Mouse (Mus musculus): Measurements from ENCODE around the gene Rasgef1b. TPM values are rescaled to one million over a fixed set of nuclear protein-coding genes. Genes with fewer than 3 reads are reported as not detected.

Rasgef1b gene
- polyA plus RNA-seq, 1 experiment from 2014 or later, result 8.5 TPM

- no peak for ATAC-seq (ENCODE audit: insufficient number of reproducible peaks, insufficient read depth, low FRiP score, low TSS enrichment, low read depth)
- Histone ChIP-seq H3K4me2 (no peak overlapping the region), H3K27me3 (no peaks in the 10 kb centered on the region), H3K27ac (no peak overlapping the region), H3K36me3 (no peaks in the 10 kb centered on the region), H3K4me1 (peaks cover 4% of the 10 kb centered on the region; the same call in 1 of the 2 replicates), H3K9ac (no peak overlapping the region), H3K4me3 (no peak overlapping the region), H3K9me3 (no peaks in the 10 kb centered on the region)
- WGBS, result 91% methylated on average over 8 of the region's 8 CpGs
Measured at GRCm38 (mm10) chr5:99429273-99429672, 299.6 kb downstream of the Rasgef1b start.

DNA sequence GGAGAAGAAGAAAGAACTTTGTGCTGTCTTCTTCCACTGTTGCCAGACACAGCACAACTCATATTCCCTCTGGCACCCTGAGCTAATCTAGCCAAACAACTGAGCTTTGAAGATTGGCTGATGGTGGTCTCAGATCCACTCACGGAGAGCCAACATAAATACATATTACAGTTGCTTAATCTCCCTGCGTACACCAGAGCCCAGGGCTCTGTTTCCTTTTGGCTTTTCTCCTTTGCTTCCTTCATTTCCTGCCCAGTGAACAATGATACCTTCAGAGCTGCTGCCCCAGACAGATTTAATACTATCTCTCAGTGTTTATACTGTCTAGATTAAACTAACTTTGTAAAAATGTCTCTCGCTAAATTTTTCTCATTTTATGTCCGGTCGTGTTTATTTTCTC is 300.2 kb downstream of the Rasgef1b start:
- no peak overlapping the region for H3K4me2 ChIP-seq
- no peak overlapping the region for H3K9ac ChIP-seq
- no peaks in the 10 kb centered on the region for H3K27me3 ChIP-seq
- H3K9me3 ChIP-seq, result no peaks in the 10 kb centered on the region
- ATAC-seq (ENCODE audit: insufficient number of reproducible peaks, insufficient read depth, low FRiP score, low TSS enrichment, low read depth), result no peak
- H3K4me1 ChIP-seq, result peaks cover 4% of the 10 kb centered on the region; the same call in 1 of the 2 replicates
- H3K36me3 ChIP-seq, result no peaks in the 10 kb centered on the region
- no peak overlapping the region for H3K4me3 ChIP-seq
- no peak overlapping the region for H3K27ac ChIP-seq
- 55% methylated on average over 5 of the region's 5 CpGs for WGBS

DNA sequence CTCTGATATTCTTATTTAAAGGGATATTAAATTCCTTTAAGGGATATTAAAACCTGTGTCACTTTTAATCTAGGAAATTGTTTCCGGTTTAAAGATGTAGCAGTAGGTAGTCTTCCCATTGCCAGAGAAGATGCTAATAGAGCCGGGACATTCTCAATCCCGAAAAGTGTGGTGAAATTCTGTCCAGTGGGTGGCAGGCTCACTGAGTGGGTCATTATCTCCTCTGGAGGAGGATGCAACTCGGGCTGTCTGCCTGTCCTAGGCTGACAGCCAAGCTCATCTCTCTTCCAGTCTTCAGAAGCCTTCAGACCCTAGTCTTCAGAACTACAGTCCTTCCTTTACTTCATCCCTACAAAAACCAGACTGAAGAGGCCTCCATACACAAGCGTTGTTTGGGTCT is 305.6 kb downstream of the Rasgef1b start:
- Histone ChIP-seq H3K36me3 (no peaks in the 10 kb centered on the region), H3K9me3 (no peaks in the 10 kb centered on the region), H3K4me3 (no peak overlapping the region), H3K27ac (no peak overlapping the region), H3K4me2 (no peak overlapping the region), H3K27me3 (no peaks in the 10 kb centered on the region), H3K9ac (no peak overlapping the region), H3K4me1 (0 out of 2 replicates have a peak, but pooled peaks cover 4% of the 10 kb centered on the region)
- ATAC-seq (ENCODE audit: insufficient number of reproducible peaks, insufficient read depth, low FRiP score, low TSS enrichment, low read depth), result no peak
- 81% methylated on average over 5 of the region's 5 CpGs for WGBS

- WGBS, result 89% methylated on average over 4 of the region's 4 CpGs
- Histone ChIP-seq H3K4me2 (no peak overlapping the region), H3K9ac (no peak overlapping the region), H3K9me3 (no peaks in the 10 kb centered on the region), H3K27ac (no peak overlapping the region), H3K27me3 (no peaks in the 10 kb centered on the region), H3K36me3 (no peaks in the 10 kb centered on the region), H3K4me1 (0 out of 2 replicates have a peak, but pooled peaks cover 4% of the 10 kb centered on the region), H3K4me3 (no peak overlapping the region)
- ATAC-seq (ENCODE audit: insufficient number of reproducible peaks, insufficient read depth, low FRiP score, low TSS enrichment, low read depth), result no peak
Measured at GRCm38 (mm10) chr5:99422856-99423255, 306.0 kb downstream of the Rasgef1b start.

DNA sequence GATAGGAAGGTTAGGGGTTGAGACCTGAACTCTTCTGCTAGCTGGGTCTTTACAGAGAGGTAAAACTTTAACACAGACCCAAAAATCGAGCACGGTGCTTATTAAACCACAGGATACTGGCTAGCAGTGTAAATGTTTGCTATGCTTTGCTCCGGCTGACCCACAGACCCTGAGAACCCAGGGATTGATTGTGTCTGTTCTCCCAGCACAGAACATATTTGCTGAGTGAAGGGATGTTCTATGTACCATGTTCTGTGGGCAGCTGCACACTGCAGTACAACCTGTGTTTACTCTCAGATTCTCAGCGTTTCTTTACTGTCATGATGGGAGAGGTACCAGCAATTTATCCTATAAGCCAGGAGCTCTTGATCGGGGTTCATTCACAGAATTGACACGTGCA is 306.8 kb downstream of the Rasgef1b start:
- Histone ChIP-seq H3K4me3 (no peak overlapping the region), H3K36me3 (no peaks in the 10 kb centered on the region), H3K4me1 (0 out of 2 replicates have a peak, but pooled peaks cover 4% of the 10 kb centered on the region), H3K9ac (no peak overlapping the region), H3K4me2 (no peak overlapping the region), H3K27me3 (no peaks in the 10 kb centered on the region), H3K9me3 (no peaks in the 10 kb centered on the region), H3K27ac (no peak overlapping the region)
- WGBS, result 86% methylated on average over 6 of the region's 6 CpGs
- ATAC-seq (ENCODE audit: insufficient number of reproducible peaks, insufficient read depth, low FRiP score, low TSS enrichment, low read depth), result no peak

- WGBS, result 73% methylated on average over 2 of the region's 2 CpGs
- 0 out of 2 replicates have a peak, but pooled peaks cover 4% of the 10 kb centered on the region for H3K4me1 ChIP-seq
- ATAC-seq (ENCODE audit: insufficient number of reproducible peaks, insufficient read depth, low FRiP score, low TSS enrichment, low read depth), result no peak
Measured at GRCm38 (mm10) chr5:99419872-99420271, 309.0 kb downstream of the Rasgef1b start.

DNA sequence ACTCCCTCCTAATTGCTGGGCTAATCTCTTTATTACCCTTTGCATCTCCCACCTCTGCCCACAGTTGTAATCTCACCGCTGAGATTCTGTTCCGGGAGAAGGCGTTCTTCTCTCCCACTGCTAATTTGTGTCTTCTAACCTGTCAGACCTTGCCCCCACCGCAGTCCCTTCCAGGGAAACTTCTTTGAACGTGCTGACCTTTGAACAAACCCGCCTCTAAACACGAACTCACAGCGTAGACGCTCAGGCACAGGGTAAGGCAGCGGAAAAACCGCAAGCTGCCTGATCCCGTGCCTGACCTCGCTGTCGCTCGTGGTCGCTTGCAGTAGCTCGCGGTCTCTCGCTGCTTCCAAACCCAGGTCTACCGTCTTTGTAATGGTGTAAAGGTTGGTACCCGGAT is 312.0 kb downstream of the Rasgef1b start:
- Histone ChIP-seq H3K9ac (no peak overlapping the region), H3K4me3 (no peak overlapping the region), H3K9me3 (no peaks in the 10 kb centered on the region), H3K4me2 (no peak overlapping the region), H3K27me3 (no peaks in the 10 kb centered on the region), H3K4me1 (0 out of 2 replicates have a peak, but pooled peaks cover 4% of the 10 kb centered on the region), H3K27ac (no peak overlapping the region), H3K36me3 (no peaks in the 10 kb centered on the region)
- WGBS, result 75% methylated on average over 21 of the region's 21 CpGs
- no peak for ATAC-seq (ENCODE audit: insufficient number of reproducible peaks, insufficient read depth, low FRiP score, low TSS enrichment, low read depth)

More at GRCm38 (mm10) chr5:99419872-99420271, 309.0 kb downstream of the Rasgef1b start:
- H3K4me3 ChIP-seq, result no peak overlapping the region
- H3K9me3 ChIP-seq, result no peaks in the 10 kb centered on the region
- no peaks in the 10 kb centered on the region for H3K27me3 ChIP-seq
- no peaks in the 10 kb centered on the region for H3K36me3 ChIP-seq
- no peak overlapping the region for H3K9ac ChIP-seq
- no peak overlapping the region for H3K4me2 ChIP-seq
- H3K27ac ChIP-seq, result no peak overlapping the region

DNA sequence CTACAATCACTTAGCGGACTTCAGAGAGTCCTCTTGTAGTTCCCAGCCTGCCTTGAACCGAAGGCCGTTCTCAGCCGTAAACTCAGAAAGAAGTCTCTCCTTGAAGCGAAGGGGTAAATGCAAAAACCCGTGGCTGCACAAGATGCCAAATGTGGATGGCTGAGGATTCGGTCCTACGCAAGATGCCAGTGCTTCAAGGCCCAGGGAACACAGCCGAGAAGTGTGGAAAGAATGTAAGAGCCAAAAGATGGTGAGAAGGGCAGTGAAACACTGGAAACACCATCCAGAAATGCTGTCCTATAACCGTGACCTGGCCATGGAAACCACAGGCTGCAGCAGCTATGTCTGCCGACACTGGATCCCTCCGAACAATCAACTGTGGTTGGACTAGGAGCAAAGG is 313.2 kb downstream of the Rasgef1b start:
- Histone ChIP-seq H3K4me3 (no peak overlapping the region), H3K9me3 (no peaks in the 10 kb centered on the region), H3K36me3 (no peaks in the 10 kb centered on the region), H3K4me1 (0 out of 2 replicates have a peak, but pooled peaks cover 4% of the 10 kb centered on the region), H3K27ac (no peak overlapping the region), H3K27me3 (no peaks in the 10 kb centered on the region), H3K9ac (no peak overlapping the region), H3K4me2 (no peak overlapping the region)
- no peak for ATAC-seq (ENCODE audit: insufficient number of reproducible peaks, insufficient read depth, low FRiP score, low TSS enrichment, low read depth)
- WGBS, result 79% methylated on average over 12 of the region's 12 CpGs

DNA sequence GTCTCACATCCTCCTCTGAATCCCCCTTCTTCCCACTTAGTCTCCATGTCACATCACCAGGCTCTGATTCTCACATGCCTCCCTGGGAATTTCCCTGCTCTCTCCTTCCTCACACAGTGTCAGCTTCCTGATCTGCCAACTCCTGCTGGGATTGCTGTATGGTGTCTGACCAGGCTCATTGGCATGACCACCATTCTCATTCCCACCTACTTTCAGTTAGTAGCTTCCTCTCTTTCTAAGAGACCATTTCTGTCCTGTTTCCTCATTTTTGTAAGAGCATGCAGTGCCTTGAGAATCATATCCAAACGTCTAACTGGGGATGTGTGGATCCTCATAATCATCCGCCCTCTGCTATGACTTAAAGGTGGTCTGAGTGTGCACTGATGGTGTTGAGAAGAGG is 313.8 kb downstream of the Rasgef1b start:
- H3K9ac ChIP-seq, result no peak overlapping the region
- 76% methylated on average over 2 of the region's 2 CpGs for WGBS
- no peaks in the 10 kb centered on the region for H3K27me3 ChIP-seq
- no peak for ATAC-seq (ENCODE audit: insufficient number of reproducible peaks, insufficient read depth, low FRiP score, low TSS enrichment, low read depth)
- H3K4me1 ChIP-seq, result 0 out of 2 replicates have a peak, but pooled peaks cover 4% of the 10 kb centered on the region
- H3K36me3 ChIP-seq, result no peaks in the 10 kb centered on the region
- H3K4me2 ChIP-seq, result no peak overlapping the region
- no peak overlapping the region for H3K27ac ChIP-seq
- no peaks in the 10 kb centered on the region for H3K9me3 ChIP-seq
- no peak overlapping the region for H3K4me3 ChIP-seq

GRCm38 (mm10) chr5:99414293-99414692 is 314.6 kb downstream of the Rasgef1b start:
- no peaks in the 10 kb centered on the region for H3K36me3 ChIP-seq
- no peak for ATAC-seq (ENCODE audit: insufficient number of reproducible peaks, insufficient read depth, low FRiP score, low TSS enrichment, low read depth)
- no peak overlapping the region for H3K4me2 ChIP-seq
- H3K9ac ChIP-seq, result no peak overlapping the region
- H3K4me1 ChIP-seq, result 0 out of 2 replicates have a peak, but pooled peaks cover 4% of the 10 kb centered on the region
- no peak overlapping the region for H3K27ac ChIP-seq
- H3K27me3 ChIP-seq, result no peaks in the 10 kb centered on the region
- H3K4me3 ChIP-seq, result no peak overlapping the region
- WGBS, result 92% methylated on average over 6 of the region's 6 CpGs
- H3K9me3 ChIP-seq, result no peaks in the 10 kb centered on the region

- Histone ChIP-seq H3K9ac (no peak overlapping the region), H3K4me3 (no peak overlapping the region), H3K27me3 (no peaks in the 10 kb centered on the region), H3K4me1 (0 out of 2 replicates have a peak, but pooled peaks cover under 1% of the 10 kb centered on the region), H3K36me3 (no peaks in the 10 kb centered on the region), H3K27ac (no peak overlapping the region), H3K9me3 (no peaks in the 10 kb centered on the region), H3K4me2 (no peak overlapping the region)
- WGBS, result 73% methylated on average over 1 of the region's 1 CpGs
- no peak for ATAC-seq (ENCODE audit: insufficient number of reproducible peaks, insufficient read depth, low FRiP score, low TSS enrichment, low read depth)
Measured at GRCm38 (mm10) chr5:99413851-99414250, 315.0 kb downstream of the Rasgef1b start.

DNA sequence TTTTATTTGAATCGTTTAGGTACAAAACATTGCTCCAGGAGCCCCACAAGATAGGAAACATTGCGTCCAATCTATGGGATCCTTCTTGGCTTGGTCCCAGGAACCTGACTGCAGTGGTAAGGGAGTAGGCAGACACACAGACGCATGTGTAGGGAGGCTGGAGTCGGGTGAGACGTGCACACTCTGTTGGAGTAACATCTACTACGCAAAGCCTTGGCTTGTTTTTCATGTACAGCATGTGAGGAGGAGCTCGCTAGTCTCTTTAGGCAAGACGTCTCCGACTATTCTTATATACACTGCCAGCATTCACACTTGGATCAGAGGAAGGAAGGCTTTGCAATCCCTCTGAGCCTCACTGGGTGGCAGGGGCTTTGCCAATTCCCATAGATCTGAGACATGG is 315.5 kb downstream of the Rasgef1b start:
- H3K4me2 ChIP-seq, result no peak overlapping the region
- no peaks in the 10 kb centered on the region for H3K9me3 ChIP-seq
- H3K4me1 ChIP-seq, result no peaks in the 10 kb centered on the region
- H3K36me3 ChIP-seq, result no peaks in the 10 kb centered on the region
- H3K27ac ChIP-seq, result no peak overlapping the region
- no peak for ATAC-seq (ENCODE audit: insufficient number of reproducible peaks, insufficient read depth, low FRiP score, low TSS enrichment, low read depth)
- no peak overlapping the region for H3K4me3 ChIP-seq
- WGBS, result 91% methylated on average over 9 of the region's 9 CpGs
- H3K9ac ChIP-seq, result no peak overlapping the region
- H3K27me3 ChIP-seq, result no peaks in the 10 kb centered on the region
